Mouse (Mus musculus) 3T3-L1 (cell line): ENCODE results near the gene Olfr995.

Source experiments
- DNase-seq: peaks from one replicate; pipeline ENCODE4 v3.0.0-alpha.2; 2015; ENCODE audit warnings: low read depth, low spot score

Gene Olfr995

DNA sequence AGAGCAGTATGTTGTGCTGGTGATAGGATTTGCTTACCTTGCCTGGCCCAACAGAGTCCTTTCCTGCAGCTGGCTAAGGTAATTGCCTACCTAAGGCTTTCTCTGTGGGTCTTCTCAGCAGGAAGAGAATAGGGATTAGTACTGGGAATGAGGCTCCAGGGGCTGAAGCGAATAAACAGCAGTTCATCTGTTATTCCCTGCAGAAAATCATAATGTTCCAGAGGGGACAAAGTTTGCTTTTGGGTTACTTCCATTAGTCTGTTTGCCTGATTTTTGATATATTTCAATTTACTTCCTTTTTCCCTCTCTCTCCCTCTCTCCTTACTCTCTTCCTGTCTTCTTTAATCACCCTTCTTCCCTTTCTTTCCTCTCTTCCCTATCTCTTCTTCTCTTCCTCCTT lies at the start of gene Olfr995:
TSS of gene Olfr995 (minus strand) at position 101 of the 400 bp plus-strand sequence.
- DNase-seq = no peak

DNA sequence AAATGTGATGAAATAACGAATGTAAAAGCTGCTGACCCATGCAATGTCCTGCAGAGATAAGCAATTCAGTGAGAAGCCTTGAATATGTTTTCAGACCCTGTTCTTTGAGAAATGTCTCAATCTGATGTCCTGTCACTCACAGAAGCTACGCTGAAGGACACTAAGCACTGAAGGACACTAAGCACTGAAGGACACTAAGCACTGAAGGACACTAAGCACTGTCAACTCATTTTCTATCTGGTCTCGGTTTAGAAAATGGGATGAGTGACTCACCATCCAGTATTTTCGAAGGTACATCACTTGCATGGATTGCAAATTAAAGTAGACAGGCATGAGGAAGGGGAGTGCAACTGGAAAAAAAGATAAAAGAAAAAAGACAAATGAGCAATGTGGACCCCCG lies 47.0 kb upstream of the Olfr995 start:
- DNase-seq = no peak

DNA sequence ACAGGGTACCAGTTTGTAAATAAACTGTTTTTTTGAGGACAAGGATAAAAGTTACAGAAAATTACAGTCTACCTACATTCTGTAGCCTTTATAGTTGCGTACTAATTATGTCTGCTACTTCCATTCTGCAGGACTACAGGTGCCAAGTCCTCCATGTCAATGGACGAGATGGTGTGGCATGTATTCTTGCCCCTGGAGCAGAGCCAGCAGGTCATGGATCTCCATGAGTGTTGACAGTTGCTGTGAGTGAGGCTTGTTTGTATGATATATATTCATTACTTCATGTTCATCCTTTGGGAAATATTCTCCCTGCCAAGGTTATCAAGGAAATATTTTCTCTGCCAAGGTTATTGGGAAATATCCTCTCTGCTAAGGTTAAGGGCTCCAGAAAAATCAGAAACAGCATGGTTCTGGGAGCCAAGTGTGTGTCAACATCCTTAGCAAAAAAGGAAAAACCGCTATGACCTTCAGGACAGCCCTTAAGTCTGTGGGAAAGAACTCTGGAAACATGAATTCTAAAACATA lies 23.4 kb upstream of the Olfr995 start:
- no peak for DNase-seq

DNA sequence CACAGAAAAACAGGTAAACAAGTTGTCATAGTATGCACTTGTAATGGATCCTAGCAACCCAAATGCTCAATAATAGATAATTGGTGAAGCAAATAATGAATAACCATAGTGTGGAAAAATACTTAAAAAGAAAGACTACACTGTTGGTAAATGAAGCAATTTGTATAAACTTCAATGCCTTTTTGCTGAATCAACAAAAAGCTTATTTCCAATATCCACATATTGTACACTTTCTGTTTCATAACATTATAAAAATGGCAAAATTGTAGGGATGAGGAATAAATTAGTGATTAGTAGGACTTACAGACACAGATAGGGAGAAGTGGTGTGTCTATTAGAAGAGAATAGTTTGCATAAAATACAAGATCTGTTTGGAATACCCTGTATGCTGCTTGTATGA lies 893 bp downstream of the Olfr995 start:
- no peak for DNase-seq

DNA sequence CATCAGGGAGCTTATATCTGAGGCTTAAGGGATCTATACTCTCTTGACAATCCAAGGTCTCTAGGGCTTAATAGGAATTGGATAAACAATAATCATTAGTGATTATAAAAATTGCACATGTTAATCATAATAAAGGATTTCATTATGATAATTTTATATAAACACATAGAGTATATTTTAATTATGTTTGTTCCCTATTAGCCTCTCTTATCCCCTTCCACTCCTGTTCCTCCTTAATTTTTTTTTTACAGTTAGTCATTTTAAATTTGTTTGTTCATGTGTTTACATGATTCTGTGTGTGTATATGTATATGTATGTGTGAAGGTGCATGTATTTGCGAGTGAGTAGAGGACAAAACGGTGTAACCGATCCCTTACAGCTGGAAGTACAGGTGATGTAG lies 7.1 kb downstream of the Olfr995 start, which contains the start of gene Olfr994:
TSS of gene Olfr994 (minus strand) at position 101 of the 400 bp plus-strand sequence.
- DNase-seq = no peak

DNA sequence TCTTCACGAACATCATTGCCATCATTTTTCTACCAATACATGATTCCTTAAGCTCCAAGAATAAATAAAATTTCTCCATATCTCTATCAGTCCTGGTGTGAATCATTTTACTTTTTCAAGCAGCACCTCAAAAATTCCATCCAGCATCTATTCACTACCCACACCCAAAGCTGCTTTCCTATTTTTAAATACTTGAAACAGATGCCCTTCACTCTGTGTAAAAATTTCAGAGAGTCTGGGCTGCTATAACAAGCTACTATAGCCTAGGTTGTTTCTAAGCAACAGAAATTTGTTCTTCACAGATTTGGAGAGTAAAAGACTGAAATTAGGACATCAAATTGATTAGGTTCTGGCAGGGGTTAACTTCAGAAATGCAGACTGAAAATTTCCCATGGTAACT lies 17.5 kb downstream of the Olfr995 start:
- DNase-seq = no peak

DNA sequence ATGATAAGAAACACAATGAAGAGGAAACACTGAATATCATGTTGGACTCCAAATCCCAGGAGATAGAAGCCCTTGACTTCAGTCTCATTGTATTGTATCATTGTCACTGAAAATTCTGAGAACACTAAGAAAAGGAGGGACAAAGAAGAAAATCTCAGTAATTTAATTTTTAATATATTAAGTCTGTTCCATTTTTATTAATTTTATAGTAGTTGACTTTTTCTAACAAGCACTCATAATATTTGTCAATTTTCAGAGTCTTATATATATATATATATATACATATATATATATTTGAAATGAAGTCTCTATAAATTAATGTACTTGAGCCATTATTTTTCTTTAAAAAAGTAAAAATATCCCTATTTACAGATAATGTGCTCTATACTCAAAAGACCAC lies 28.7 kb downstream of the Olfr995 start, which contains the start of gene Olfr993:
TSS of gene Olfr993 (minus strand) at position 101 of the 400 bp plus-strand sequence.
- DNase-seq = no peak

DNA sequence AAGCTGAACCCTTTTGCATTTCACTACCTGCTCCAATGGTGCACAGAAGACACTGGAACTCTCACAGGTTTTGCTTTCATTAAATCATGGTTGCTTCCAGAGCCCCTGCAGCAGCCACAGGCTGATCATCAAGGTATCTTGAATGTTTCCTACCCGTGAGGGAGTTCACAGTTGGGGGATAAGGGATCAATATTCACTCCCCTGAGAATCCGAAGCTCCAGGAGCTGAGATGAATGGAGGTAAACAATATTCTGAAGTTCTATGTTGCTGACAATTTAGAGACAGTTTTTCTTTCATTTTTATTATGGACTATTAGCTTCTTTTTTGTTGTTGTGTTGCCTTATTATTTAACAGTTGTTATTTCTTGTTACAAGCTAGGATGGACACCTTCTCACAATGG lies 34.1 kb downstream of the Olfr995 start, which contains the start of gene Olfr992:
TSS of gene Olfr992 (minus strand) at position 101 of the 400 bp plus-strand sequence.
- DNase-seq = no peak
